Mouse (Mus musculus): ENCODE measurements around the gene Slc30a10. TPM values are rescaled to one million over a fixed set of nuclear protein-coding genes. Genes with fewer than 3 reads are reported as not detected.

Slc30a10 gene
- polyA plus RNA-seq, 1 experiment = 1.4 TPM

DNA sequence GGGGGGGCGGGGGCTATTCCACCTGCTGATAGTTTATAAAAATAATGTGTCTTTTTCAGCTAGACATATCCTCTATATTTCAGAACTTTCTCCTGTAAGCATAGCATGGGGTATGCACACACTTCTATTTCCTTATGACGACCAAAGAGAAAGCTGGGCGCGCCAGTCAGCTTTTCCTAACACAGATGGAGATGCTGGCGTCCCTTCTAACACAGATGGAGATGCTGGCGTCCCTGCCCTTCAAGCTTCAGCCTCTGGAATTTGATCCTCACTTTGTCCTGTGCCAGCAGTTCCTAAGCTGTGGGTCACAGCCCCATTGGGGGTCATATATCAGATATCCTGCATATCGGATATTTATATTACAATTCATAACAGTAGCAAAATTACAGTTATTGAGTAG lies 46.0 kb downstream of the Slc30a10 start:
- Histone ChIP-seq H3K4me3 (replicated peaks) (no peak overlapping the region), H3K27me3 (ENCODE audit: control insufficient read depth) (no peaks in the 10 kb centered on the region; the same call in 1 of the 2 replicates), H3K9me3 (ENCODE audit: control insufficient read depth, low read length) (no peaks in the 10 kb centered on the region), H3K4me1 (ENCODE audit: control insufficient read depth) (peaks cover 57% of the 10 kb centered on the region), H3K36me3 (ENCODE audit: control insufficient read depth) (peaks cover 2% of the 10 kb centered on the region; the same call in 1 of the 2 replicates)
- no peak for TF ChIP-seq GATA1 (IDR thresholded peaks at IDR 0.05; ENCODE audit: low read length)
- no peak for TF ChIP-seq TAL1 (IDR thresholded peaks at IDR 0.05; ENCODE audit: low read length)

DNA sequence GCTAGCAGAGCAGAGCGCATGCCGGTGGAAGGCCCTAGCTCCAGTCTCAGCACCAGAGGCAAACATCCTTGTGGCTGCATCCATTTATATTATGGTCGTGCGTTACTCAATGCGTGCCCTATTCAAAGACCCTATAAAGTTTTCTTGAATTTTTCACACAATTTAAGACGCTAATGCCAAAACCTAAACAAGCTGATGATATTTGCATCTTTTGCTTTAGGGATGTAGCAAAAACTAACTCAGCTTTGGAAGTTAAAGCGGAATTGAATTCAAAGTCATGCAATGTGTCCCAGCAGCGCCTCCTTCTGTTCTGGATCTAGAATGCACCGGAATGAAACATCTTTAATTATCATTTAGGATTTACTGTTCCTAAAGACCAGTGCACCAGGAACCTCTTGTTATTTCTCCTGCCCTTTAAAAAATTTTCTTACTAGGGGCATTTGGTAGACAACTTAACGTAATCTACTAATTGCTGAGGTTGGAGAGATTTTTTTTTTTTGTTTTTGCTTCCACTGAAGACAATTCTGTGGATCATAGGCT lies 47.2 kb downstream of the Slc30a10 start:
- H3K4me3 ChIP-seq (replicated peaks) = no peak overlapping the region
- no peaks in the 10 kb centered on the region; the same call in 1 of the 2 replicates for H3K27me3 ChIP-seq (ENCODE audit: control insufficient read depth)
- TF ChIP-seq TAL1 (IDR thresholded peaks at IDR 0.05; ENCODE audit: low read length) (no peak), GATA1 (IDR thresholded peaks at IDR 0.05; ENCODE audit: low read length) (no peak)
- no peaks in the 10 kb centered on the region for H3K9me3 ChIP-seq (ENCODE audit: control insufficient read depth, low read length)
- H3K4me1 ChIP-seq (ENCODE audit: control insufficient read depth) = peaks cover 50% of the 10 kb centered on the region
- peaks cover 2% of the 10 kb centered on the region; the same call in 1 of the 2 replicates for H3K36me3 ChIP-seq (ENCODE audit: control insufficient read depth)

DNA sequence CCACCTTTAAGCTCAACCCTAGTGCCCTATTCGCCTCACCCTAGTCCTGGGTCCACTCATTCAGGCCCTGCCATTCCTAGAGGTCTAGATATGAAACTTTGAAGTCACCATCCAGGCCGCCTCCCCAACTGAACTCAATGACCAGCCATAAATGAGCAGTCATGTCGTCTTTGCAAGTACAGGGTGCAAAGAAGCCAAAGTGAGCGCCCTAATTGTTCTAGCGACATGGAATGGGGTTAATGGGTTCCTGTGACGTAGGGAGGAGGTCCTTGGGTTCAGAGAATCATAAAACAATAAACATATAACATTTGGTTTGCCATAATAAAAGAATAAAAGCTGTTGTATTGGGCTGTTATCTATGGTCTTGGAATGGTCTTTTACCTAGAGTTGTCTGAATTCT lies 47.9 kb downstream of the Slc30a10 start:
- Histone ChIP-seq H3K27me3 (ENCODE audit: control insufficient read depth) (no peaks in the 10 kb centered on the region; the same call in 1 of the 2 replicates), H3K4me3 (replicated peaks) (no peak overlapping the region), H3K4me1 (ENCODE audit: control insufficient read depth) (peaks cover 43% of the 10 kb centered on the region), H3K9me3 (ENCODE audit: control insufficient read depth, low read length) (no peaks in the 10 kb centered on the region), H3K36me3 (ENCODE audit: control insufficient read depth) (peaks cover 2% of the 10 kb centered on the region; the same call in 1 of the 2 replicates)
- TF ChIP-seq TAL1 (IDR thresholded peaks at IDR 0.05; ENCODE audit: low read length) = no peak
- no peak for TF ChIP-seq GATA1 (IDR thresholded peaks at IDR 0.05; ENCODE audit: low read length)

DNA sequence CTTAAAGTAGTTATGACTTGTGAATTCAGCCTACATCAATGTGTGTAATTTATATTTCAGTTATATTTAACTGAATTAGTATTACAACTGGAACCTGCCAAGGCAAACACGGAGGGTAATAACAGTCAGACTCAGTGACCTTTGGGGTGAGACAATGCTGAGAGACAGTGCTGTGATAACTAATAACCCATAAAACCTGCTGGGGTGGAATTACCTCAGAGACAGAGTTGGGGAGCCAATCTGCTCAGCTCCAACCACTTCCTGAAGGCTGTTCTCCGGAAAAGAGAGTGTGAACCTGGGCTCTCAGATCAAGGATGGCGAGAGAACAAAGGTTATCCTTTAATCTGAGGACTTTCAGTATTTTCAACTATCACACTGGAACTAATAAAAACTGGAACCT lies 54.4 kb downstream of the Slc30a10 start:
- Histone ChIP-seq H3K36me3 (ENCODE audit: control insufficient read depth) (peaks cover 2% of the 10 kb centered on the region; the same call in 1 of the 2 replicates), H3K4me3 (replicated peaks) (no peak overlapping the region), H3K9me3 (ENCODE audit: control insufficient read depth, low read length) (peaks cover 6% of the 10 kb centered on the region), H3K4me1 (ENCODE audit: control insufficient read depth) (peaks cover 37% of the 10 kb centered on the region), H3K27me3 (ENCODE audit: control insufficient read depth) (peaks cover 10% of the 10 kb centered on the region)
- TF ChIP-seq GATA1 (IDR thresholded peaks at IDR 0.05; ENCODE audit: low read length) (no peak), TAL1 (IDR thresholded peaks at IDR 0.05; ENCODE audit: low read length) (no peak)

DNA sequence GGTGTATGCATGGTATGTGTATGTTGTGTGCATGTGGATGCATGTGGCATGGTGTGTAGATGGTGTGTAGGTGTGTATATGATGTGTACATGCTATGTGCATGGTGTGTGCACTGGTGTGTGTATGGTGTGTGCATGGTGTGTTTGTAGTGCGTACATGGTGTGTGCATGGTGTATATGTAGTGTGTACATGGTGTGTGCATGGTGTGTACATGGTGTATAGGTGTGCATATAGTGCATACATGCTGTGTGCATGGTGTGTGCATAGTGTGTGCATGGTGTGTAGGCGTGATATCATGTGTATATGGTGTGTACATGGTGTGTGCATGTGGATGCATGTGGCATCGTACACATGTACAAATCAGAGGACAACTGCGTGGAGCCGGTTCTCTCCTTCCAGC lies 56.7 kb downstream of the Slc30a10 start:
- H3K27me3 ChIP-seq (ENCODE audit: control insufficient read depth) = peaks cover 10% of the 10 kb centered on the region
- peaks cover 8% of the 10 kb centered on the region for H3K36me3 ChIP-seq (ENCODE audit: control insufficient read depth)
- peaks cover 9% of the 10 kb centered on the region for H3K9me3 ChIP-seq (ENCODE audit: control insufficient read depth, low read length)
- TF ChIP-seq GATA1 (IDR thresholded peaks at IDR 0.05; ENCODE audit: low read length) (no peak), TAL1 (IDR thresholded peaks at IDR 0.05; ENCODE audit: low read length) (no peak)
- H3K4me1 ChIP-seq (ENCODE audit: control insufficient read depth) = peaks cover 59% of the 10 kb centered on the region
- H3K4me3 ChIP-seq (replicated peaks) = no peak overlapping the region

DNA sequence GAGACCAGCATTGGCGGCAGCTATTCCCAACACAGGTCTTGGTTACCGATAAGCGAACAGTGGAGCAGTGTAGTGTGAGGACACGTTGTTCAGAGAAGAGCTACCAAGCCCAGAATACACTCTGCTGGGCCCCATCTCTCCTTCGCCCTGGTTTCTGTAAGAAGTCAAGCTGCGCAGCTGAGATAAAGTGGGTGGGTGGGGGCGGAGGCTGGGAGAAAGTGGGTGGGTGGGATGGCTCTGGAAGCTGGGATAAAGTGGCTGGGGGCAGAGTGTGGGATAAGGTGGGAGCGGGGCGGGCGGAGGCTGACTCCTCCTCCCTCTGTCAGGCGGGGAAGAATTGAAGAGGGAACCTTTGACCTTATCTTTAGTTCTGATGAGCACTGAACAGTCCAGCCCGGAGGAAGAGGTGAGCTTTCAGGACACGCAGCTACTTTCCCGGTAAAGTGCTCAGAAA lies 60.9 kb downstream of the Slc30a10 start:
- TF ChIP-seq TAL1 (IDR thresholded peaks at IDR 0.05; ENCODE audit: low read length) (peak; percentile 65; the same call in 2 of the 3 replicates), GATA1 (IDR thresholded peaks at IDR 0.05; ENCODE audit: low read length) (no peak)
- peaks cover 9% of the 10 kb centered on the region for H3K27me3 ChIP-seq (ENCODE audit: control insufficient read depth)
- H3K4me3 ChIP-seq (replicated peaks) = peak overlapping the region; percentile 56
- H3K36me3 ChIP-seq (ENCODE audit: control insufficient read depth) = peaks cover 8% of the 10 kb centered on the region
- peaks cover 9% of the 10 kb centered on the region for H3K9me3 ChIP-seq (ENCODE audit: control insufficient read depth, low read length)
- peaks cover 49% of the 10 kb centered on the region for H3K4me1 ChIP-seq (ENCODE audit: control insufficient read depth)

DNA sequence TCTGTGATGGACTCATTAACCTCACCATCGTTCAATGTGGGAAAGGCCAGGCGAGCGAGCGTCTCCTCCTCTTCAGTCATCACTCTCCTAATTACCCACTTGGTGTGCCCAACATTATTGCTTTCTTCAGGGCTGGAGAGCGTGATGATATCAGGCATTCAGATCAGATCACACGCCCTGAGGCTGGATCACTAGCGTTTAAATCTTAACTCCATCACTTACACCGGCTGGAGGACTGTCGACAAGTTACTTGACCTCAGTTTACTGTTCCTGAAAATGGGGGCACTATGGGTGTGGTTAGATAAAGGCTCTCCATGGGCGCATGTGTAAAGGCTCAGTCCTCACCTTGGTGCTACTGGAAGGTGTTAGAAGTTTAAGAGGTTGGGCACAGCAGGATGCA lies 61.4 kb downstream of the Slc30a10 start:
- TF ChIP-seq TAL1 (IDR thresholded peaks at IDR 0.05; ENCODE audit: low read length) (no peak), GATA1 (IDR thresholded peaks at IDR 0.05; ENCODE audit: low read length) (no peak)
- peak overlapping the region; percentile 56 for H3K4me3 ChIP-seq (replicated peaks)

DNA sequence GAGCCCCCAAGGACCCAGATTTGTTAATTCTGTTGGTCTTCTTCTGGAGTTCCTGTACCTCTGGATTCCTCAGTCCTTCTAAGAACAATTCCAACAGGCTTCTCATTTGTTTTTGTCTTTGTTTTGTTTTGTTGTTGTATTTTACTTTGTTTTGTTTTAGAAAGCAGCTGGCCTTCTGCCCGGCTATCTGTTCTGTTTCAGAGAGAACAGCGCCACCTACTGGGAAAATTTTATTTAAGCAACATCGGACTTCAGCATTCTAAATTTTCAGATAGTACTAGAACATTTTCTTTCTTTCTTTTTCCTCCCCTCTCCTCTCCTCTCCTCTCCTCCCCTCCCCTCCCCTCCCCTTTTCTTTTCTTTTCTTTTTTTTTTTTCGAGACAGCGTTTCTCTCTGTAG lies 62.9 kb downstream of the Slc30a10 start:
- H3K36me3 ChIP-seq (ENCODE audit: control insufficient read depth) = peaks cover 6% of the 10 kb centered on the region
- H3K4me3 ChIP-seq (replicated peaks) = peak overlapping the region; percentile 14
- peaks cover 46% of the 10 kb centered on the region for H3K4me1 ChIP-seq (ENCODE audit: control insufficient read depth)
- 0 out of 2 replicates have a peak, but pooled peaks cover 2% of the 10 kb centered on the region for H3K27me3 ChIP-seq (ENCODE audit: control insufficient read depth)
- H3K9me3 ChIP-seq (ENCODE audit: control insufficient read depth, low read length) = peaks cover 3% of the 10 kb centered on the region
- TF ChIP-seq TAL1 (IDR thresholded peaks at IDR 0.05; ENCODE audit: low read length) (no peak), GATA1 (IDR thresholded peaks at IDR 0.05; ENCODE audit: low read length) (no peak)

More for the DNA sequence above, 61.4 kb downstream of the Slc30a10 start:
- peaks cover 8% of the 10 kb centered on the region for H3K9me3 ChIP-seq (ENCODE audit: control insufficient read depth, low read length)
- peaks cover 49% of the 10 kb centered on the region for H3K4me1 ChIP-seq (ENCODE audit: control insufficient read depth)
- H3K36me3 ChIP-seq (ENCODE audit: control insufficient read depth) = peaks cover 8% of the 10 kb centered on the region
- peaks cover 7% of the 10 kb centered on the region for H3K27me3 ChIP-seq (ENCODE audit: control insufficient read depth)

Other genes starting within 250 kb of the Slc30a10 start
- gene Iars2, start 125.5 kb upstream of the Slc30a10 start, polyA plus RNA-seq (2012) = 0.16 and 0.29 TPM in 2 replicates
- 0.07 and 0.18 TPM in 2 replicates for gene Bpnt1, start 122.7 kb upstream of the Slc30a10 start, polyA plus RNA-seq (2012)
- gene Eprs, start 91.8 kb upstream of the Slc30a10 start, polyA plus RNA-seq (2012) = 0.39 and 0.60 TPM in 2 replicates